Mouse (Mus musculus): ENCODE data around the gene Irgm1.
A peak's percentile ranks its signal among the peaks of the same experiment; 100 is the strongest.
"Not testable (repeated sequence)": the region's sequence is repeated elsewhere in the genome, so short reads cannot be mapped to it uniquely, and the experiment has no call there.

Gene Irgm1

GRCm38 (mm10) chr11:48870781-48871180 lies 702 bp downstream of the Irgm1 start:
- H3K36me3 ChIP-seq (ENCODE audit: control insufficient read depth, insufficient read depth, low read length, poor library complexity, severe bottlenecking): peaks cover 5% of the 10 kb centered on the region; the same call in 1 of the 2 replicates
- H3K27me3 ChIP-seq (ENCODE audit: control insufficient read depth, insufficient read depth, low read length, poor library complexity, severe bottlenecking): no peaks in the 10 kb centered on the region
- no peak for DNase-seq (ENCODE audit: low read depth, low spot score)

- no peak for DNase-seq (ENCODE audit: low read depth, low spot score)
- Histone ChIP-seq H3K27me3 (ENCODE audit: control insufficient read depth, insufficient read depth, low read length, poor library complexity, severe bottlenecking) (no peaks in the 10 kb centered on the region), H3K36me3 (ENCODE audit: control insufficient read depth, insufficient read depth, low read length, poor library complexity, severe bottlenecking) (peaks cover 6% of the 10 kb centered on the region; the same call in 1 of the 2 replicates)
Measured at GRCm38 (mm10) chr11:48869380-48870110, 1.9 kb downstream of the Irgm1 start.

GRCm38 (mm10) chr11:48866481-48866880 lies 5.0 kb downstream of the Irgm1 start:
- DNase-seq (ENCODE audit: low read depth, low spot score): no peak
- Histone ChIP-seq H3K27me3 (ENCODE audit: control insufficient read depth, insufficient read depth, low read length, poor library complexity, severe bottlenecking) (no peaks in the 10 kb centered on the region), H3K36me3 (ENCODE audit: control insufficient read depth, insufficient read depth, low read length, poor library complexity, severe bottlenecking) (peaks cover 6% of the 10 kb centered on the region; the same call in 1 of the 2 replicates)

GRCm38 (mm10) chr11:48863808-48864207 lies 7.7 kb downstream of the Irgm1 start:
- no peaks in the 10 kb centered on the region for H3K27me3 ChIP-seq (ENCODE audit: control insufficient read depth, insufficient read depth, low read length, poor library complexity, severe bottlenecking)
- peaks cover 6% of the 10 kb centered on the region; the same call in 1 of the 2 replicates for H3K36me3 ChIP-seq (ENCODE audit: control insufficient read depth, insufficient read depth, low read length, poor library complexity, severe bottlenecking)
- DNase-seq (ENCODE audit: low read depth, low spot score): no peak

GRCm38 (mm10) chr11:48862784-48863319 lies 8.6 kb downstream of the Irgm1 start:
- H3K27me3 ChIP-seq (ENCODE audit: control insufficient read depth, insufficient read depth, low read length, poor library complexity, severe bottlenecking): no peaks in the 10 kb centered on the region
- DNase-seq (ENCODE audit: low read depth, low spot score): no peak

GRCm38 (mm10) chr11:48859014-48859413 lies 12.5 kb downstream of the Irgm1 start:
- DNase-seq (ENCODE audit: low read depth, low spot score): peak; percentile 91
- no peaks in the 10 kb centered on the region for H3K27me3 ChIP-seq (ENCODE audit: control insufficient read depth, insufficient read depth, low read length, poor library complexity, severe bottlenecking)
- H3K36me3 ChIP-seq (ENCODE audit: control insufficient read depth, insufficient read depth, low read length, poor library complexity, severe bottlenecking): no peaks in the 10 kb centered on the region

More at GRCm38 (mm10) chr11:48862784-48863319, 8.6 kb downstream of the Irgm1 start:
- peaks cover 6% of the 10 kb centered on the region; the same call in 1 of the 2 replicates for H3K36me3 ChIP-seq (ENCODE audit: control insufficient read depth, insufficient read depth, low read length, poor library complexity, severe bottlenecking)

- Histone ChIP-seq H3K27me3 (ENCODE audit: control insufficient read depth, insufficient read depth, low read length, poor library complexity, severe bottlenecking) (no peaks in the 10 kb centered on the region), H3K36me3 (ENCODE audit: control insufficient read depth, insufficient read depth, low read length, poor library complexity, severe bottlenecking) (peaks cover 8% of the 10 kb centered on the region; the same call in 1 of the 2 replicates)
- peak; percentile 93 for DNase-seq (ENCODE audit: low read depth, low spot score)
Measured at GRCm38 (mm10) chr11:48853474-48854180, 17.9 kb downstream of the Irgm1 start.

GRCm38 (mm10) chr11:48852624-48853473 lies 18.6 kb downstream of the Irgm1 start:
- H3K27me3 ChIP-seq (ENCODE audit: control insufficient read depth, insufficient read depth, low read length, poor library complexity, severe bottlenecking): no peaks in the 10 kb centered on the region
- no peak for DNase-seq (ENCODE audit: low read depth, low spot score)
- peaks cover 10% of the 10 kb centered on the region; the same call in 1 of the 2 replicates for H3K36me3 ChIP-seq (ENCODE audit: control insufficient read depth, insufficient read depth, low read length, poor library complexity, severe bottlenecking)

GRCm38 (mm10) chr11:48852190-48852589 lies 19.3 kb downstream of the Irgm1 start:
- no peak for DNase-seq (ENCODE audit: low read depth, low spot score)
- Histone ChIP-seq H3K36me3 (ENCODE audit: control insufficient read depth, insufficient read depth, low read length, poor library complexity, severe bottlenecking) (peaks cover 11% of the 10 kb centered on the region; the same call in 1 of the 2 replicates), H3K27me3 (ENCODE audit: control insufficient read depth, insufficient read depth, low read length, poor library complexity, severe bottlenecking) (no peaks in the 10 kb centered on the region)

GRCm38 (mm10) chr11:48851270-48851995 lies 20.1 kb downstream of the Irgm1 start:
- DNase-seq (ENCODE audit: low read depth, low spot score): peak; percentile 64
- Histone ChIP-seq H3K36me3 (ENCODE audit: control insufficient read depth, insufficient read depth, low read length, poor library complexity, severe bottlenecking) (peaks cover 13% of the 10 kb centered on the region; the same call in 1 of the 2 replicates), H3K27me3 (ENCODE audit: control insufficient read depth, insufficient read depth, low read length, poor library complexity, severe bottlenecking) (no peaks in the 10 kb centered on the region)

GRCm38 (mm10) chr11:48850240-48850639 lies 21.2 kb downstream of the Irgm1 start:
- DNase-seq (ENCODE audit: low read depth, low spot score): no peak
- peaks cover 14% of the 10 kb centered on the region; the same call in 1 of the 2 replicates for H3K36me3 ChIP-seq (ENCODE audit: control insufficient read depth, insufficient read depth, low read length, poor library complexity, severe bottlenecking)
- H3K27me3 ChIP-seq (ENCODE audit: control insufficient read depth, insufficient read depth, low read length, poor library complexity, severe bottlenecking): no peaks in the 10 kb centered on the region

GRCm38 (mm10) chr11:48846881-48847280 lies 24.6 kb downstream of the Irgm1 start:
- Histone ChIP-seq H3K36me3 (ENCODE audit: control insufficient read depth, insufficient read depth, low read length, poor library complexity, severe bottlenecking) (peaks cover 14% of the 10 kb centered on the region; the same call in 1 of the 2 replicates), H3K27me3 (ENCODE audit: control insufficient read depth, insufficient read depth, low read length, poor library complexity, severe bottlenecking) (no peaks in the 10 kb centered on the region)
- no peak for DNase-seq (ENCODE audit: low read depth, low spot score)

GRCm38 (mm10) chr11:48846362-48846761 lies 25.1 kb downstream of the Irgm1 start:
- H3K36me3 ChIP-seq (ENCODE audit: control insufficient read depth, insufficient read depth, low read length, poor library complexity, severe bottlenecking): peaks cover 14% of the 10 kb centered on the region; the same call in 1 of the 2 replicates
- peak; percentile 23 for DNase-seq (ENCODE audit: low read depth, low spot score)
- not testable (repeated sequence) for H3K27me3 ChIP-seq (ENCODE audit: control insufficient read depth, insufficient read depth, low read length, poor library complexity, severe bottlenecking)

Measured in splenic B cell, adult 2 months (primary cell).